Mouse (Mus musculus) forebrain, embryonic 10.5 days (tissue): ENCODE data around the gene Ovca2. TPM values are rescaled to one million over a fixed set of nuclear protein-coding genes. Genes with fewer than 3 reads are reported as not detected.
A peak's percentile ranks its signal among the peaks of the same experiment; 100 is the strongest.

Experiments
- DNase-seq: peaks from one replicate; pipeline ENCODE4 v3.0.0-alpha.2; 2017; ENCODE audit warnings: low spot score; ENCODE audit errors: extremely low spot score
- H3K27ac ChIP-seq: fragments of 300-500 bp; sonication (generic); 2 replicates; pipeline ENCODE4 v1.5.1; 2016; ENCODE audit warnings: mild to moderate bottlenecking
- H3K27me3 ChIP-seq: fragments of 300-500 bp; sonication (generic); 2 replicates; pipeline ENCODE4 v1.6.1; 2016; ENCODE audit warnings: mild to moderate bottlenecking; ENCODE audit not compliant: poor library complexity, severe bottlenecking
- H3K36me3 ChIP-seq: fragments of 300-500 bp; sonication (generic); replicated peaks from 2 replicates; pipeline ENCODE4 v1.6.1; 2016; ENCODE audit warnings: mild to moderate bottlenecking, moderate library complexity
- H3K4me1 ChIP-seq: fragments of 300-500 bp; sonication (generic); 2 replicates; pipeline ENCODE4 v1.6.1; 2016
- H3K4me3 ChIP-seq: fragments of 300-500 bp; sonication (generic); 2 replicates; pipeline ENCODE4 v1.5.1; 2016; ENCODE audit warnings: mild to moderate bottlenecking, moderate library complexity
- H3K9me3 ChIP-seq: fragments of 300-500 bp; sonication (generic); 2 replicates; pipeline ENCODE4 v1.6.1; 2016; ENCODE audit warnings: mild to moderate bottlenecking, moderate library complexity
- WGBS: fragments of 180-500 bp; shearing (Covaris S2); methylation state at CpG from one replicate; pipeline ENCODE4 v1.1.7; 2016; 5-methylcytosine and 5-hydroxymethylcytosine counted together
- polyA plus RNA-seq: library from polyadenylated mRNA; unstranded; fragments of >200 nt; fragmentation: Nextera tagmentation; extraction: Ambion mirVana; gene quantifications from 2 replicates; pipeline ENCODE4 v1.2.1, GENCODE M21; 2016

Gene Ovca2
- polyA plus RNA-seq, 1 experiment from 2014 or later: 33.6 TPM

DNA sequence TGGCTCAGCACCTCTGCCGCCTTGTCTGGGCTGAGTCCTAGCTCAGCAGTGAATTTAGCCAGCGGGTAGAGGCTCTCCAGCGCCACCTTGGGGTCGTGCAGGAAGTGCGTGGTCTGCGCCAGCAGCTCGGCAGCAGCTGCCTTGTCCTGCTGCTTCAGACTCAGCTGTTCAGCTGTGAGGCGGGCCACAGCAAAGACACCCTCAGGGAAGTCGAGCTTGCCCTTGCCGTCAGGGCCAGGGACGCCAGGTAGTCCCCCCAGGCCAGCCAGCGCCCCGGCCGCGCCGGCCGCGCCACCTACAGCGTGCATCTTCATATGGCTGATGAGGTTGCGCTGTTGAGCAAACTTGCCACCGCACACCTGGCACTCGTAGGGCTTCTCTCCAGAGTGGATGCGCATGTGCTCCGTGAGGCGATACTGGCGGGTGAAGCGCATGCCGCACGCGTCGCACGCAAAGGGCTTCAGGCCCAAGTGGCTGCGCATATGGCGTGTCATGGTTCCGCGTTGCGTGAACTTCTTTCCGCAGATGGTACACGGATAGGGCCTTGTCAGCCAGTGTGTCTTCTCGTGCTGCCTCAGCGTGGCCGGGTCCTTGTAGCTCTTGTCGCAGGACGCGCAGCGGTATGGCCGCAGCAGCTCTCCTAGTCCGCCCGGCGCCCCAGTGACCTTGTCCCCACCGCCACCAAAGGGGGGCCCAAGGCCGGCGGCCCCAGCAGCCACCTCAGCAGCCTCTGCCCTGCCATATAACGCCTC is 13.0 kb downstream of the Ovca2 start:
- Histone ChIP-seq H3K27me3 (peaks cover 85% of the 10 kb centered on the region), H3K27ac (0 out of 2 replicates have a peak overlapping the region, but pooled peaks have one; percentile 4), H3K36me3 (peaks cover 32% of the 10 kb centered on the region), H3K9me3 (no peaks in the 10 kb centered on the region), H3K4me1 (peaks cover 61% of the 10 kb centered on the region), H3K4me3 (peak overlapping the region; percentile 57)
- DNase-seq: peak; percentile 55
- 3% methylated on average over 54 of the region's 54 CpGs for WGBS

DNA sequence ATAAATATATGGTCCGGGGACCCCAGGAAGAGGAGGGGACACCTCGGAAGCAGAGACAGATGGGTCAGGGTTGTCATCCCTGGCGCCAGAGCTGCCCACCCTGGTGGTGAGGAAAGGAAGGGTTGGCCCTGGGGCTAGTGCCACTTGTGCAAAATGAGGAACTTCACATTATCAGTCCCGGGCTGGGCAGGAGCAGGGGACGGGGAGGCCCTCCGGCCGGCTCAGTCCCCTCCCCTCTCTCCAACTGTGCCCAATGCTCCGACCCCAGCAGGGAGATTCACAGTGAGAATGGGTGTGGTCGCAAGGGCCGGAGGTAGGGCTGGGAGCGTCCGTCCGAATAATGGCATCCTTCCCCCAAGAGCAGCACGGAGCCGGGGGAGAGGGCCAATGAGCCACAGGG is 13.9 kb downstream of the Ovca2 start:
- H3K4me1 ChIP-seq: peaks cover 52% of the 10 kb centered on the region
- no peak overlapping the region for H3K27ac ChIP-seq

DNA sequence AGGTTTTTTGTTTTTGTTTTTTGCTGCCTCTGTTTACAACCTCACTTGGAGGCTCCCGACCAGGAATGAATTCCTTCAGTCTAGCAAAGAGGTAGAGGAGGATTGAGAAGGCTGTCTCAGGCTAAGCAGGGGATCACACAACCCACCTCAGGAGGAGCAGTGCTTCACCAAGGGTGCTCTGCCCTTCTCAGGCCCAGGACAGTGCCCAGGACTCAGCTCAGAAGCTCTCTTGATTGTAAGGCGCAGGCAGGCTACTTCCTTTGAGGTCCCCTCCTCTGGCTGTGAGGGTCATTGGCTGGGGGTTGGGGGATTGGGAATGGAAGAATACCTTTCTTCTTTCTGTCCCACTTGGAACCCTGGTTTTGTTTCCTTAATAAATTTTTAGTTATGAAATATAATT is 14.6 kb downstream of the Ovca2 start:
- Histone ChIP-seq H3K27ac (no peak overlapping the region), H3K36me3 (peaks cover 48% of the 10 kb centered on the region), H3K4me1 (peaks cover 45% of the 10 kb centered on the region), H3K27me3 (peaks cover 69% of the 10 kb centered on the region), H3K4me3 (no peak overlapping the region), H3K9me3 (no peaks in the 10 kb centered on the region)
- DNase-seq: no peak
- 82% methylated on average over 2 of the region's 2 CpGs for WGBS

More for the DNA sequence above, 13.9 kb downstream of the Ovca2 start:
- H3K9me3 ChIP-seq: no peaks in the 10 kb centered on the region
- peaks cover 76% of the 10 kb centered on the region for H3K27me3 ChIP-seq
- 17% methylated on average over 15 of the region's 15 CpGs for WGBS
- peak overlapping the region; percentile 57; the same call in 1 of the 2 replicates for H3K4me3 ChIP-seq
- peaks cover 41% of the 10 kb centered on the region for H3K36me3 ChIP-seq
- DNase-seq: no peak

DNA sequence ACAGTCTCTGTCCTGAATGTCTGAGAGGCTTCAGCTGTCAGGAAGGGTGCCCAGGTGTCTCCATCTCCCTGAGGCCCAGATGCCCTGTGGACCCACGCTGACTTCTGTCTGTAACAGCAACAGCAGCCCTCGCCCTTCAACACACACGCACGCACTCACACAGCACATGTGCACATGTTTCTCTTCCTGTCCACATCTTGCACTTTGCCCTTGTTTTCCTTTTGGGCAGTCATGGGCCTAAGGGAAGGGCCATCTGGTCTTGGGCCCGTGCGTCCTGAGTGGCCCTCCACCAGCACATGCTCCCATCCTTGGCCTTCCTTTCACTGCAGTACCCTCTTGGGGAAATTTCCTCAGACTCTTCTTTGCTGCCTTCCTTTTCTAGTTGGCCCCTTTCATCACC is 15.3 kb downstream of the Ovca2 start:
- 77% methylated on average over 6 of the region's 6 CpGs for WGBS
- Histone ChIP-seq H3K27me3 (peaks cover 62% of the 10 kb centered on the region), H3K4me3 (no peak overlapping the region), H3K36me3 (peaks cover 54% of the 10 kb centered on the region), H3K27ac (no peak overlapping the region), H3K4me1 (peaks cover 39% of the 10 kb centered on the region), H3K9me3 (no peaks in the 10 kb centered on the region)
- DNase-seq: no peak

DNA sequence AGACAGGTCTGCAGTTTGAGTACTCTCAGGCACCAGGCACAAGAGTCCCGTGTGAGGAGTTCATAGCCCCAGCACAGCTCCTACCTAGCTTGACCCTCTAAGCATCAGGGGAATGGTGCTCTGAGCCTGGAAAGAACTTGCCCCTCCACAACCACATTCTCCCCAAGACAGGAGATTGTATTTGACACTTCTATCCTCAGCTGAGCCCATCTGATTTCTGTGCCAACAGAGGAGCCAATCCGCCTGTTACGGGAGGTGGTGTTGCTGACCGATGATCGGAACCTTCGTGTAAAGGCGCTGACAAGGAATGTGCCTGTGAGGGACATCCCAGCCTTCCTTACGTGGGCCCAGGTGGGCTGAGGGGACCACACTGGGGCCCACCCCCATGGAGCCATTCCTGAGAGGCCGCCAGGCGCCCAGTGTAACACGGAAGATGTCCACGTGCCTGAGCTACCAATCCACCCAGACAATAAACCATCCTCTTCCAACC is 16.0 kb downstream of the Ovca2 start:
- no peak for DNase-seq
- H3K27ac ChIP-seq: no peak overlapping the region
- H3K9me3 ChIP-seq: no peaks in the 10 kb centered on the region
- peaks cover 60% of the 10 kb centered on the region for H3K36me3 ChIP-seq
- H3K4me1 ChIP-seq: peaks cover 39% of the 10 kb centered on the region
- no peak overlapping the region for H3K4me3 ChIP-seq
- H3K27me3 ChIP-seq: peaks cover 55% of the 10 kb centered on the region
- 92% methylated on average over 12 of the region's 12 CpGs for WGBS

DNA sequence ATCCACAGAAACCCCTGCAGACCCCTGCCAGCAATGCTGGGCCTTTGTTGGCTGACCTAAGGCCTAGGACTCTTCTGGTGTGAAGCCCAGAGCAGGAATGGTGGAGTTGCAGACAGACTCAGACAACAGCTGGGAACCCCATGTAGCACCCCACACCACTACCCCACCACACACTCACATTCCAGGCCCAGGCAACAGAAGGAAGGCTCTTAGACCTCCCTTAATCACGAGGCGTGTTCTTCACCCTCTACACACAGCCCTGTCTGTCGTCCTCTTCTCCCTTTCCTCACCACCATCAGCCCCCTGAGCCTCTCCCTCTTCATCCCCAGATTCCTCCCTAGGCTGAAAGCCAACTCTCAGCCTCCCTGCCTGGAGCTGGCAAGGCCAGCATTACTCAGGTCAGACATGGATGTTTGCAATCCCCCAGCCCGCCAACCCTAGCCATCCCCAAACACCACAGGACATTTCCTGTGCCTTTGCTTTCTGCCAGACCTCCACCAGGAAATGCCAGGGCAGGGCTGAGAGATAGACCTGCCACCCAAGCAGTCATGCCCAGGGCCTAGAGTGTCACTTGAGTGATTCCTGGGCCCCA is 17.1 kb downstream of the Ovca2 start:
- WGBS: 84% methylated on average over 4 of the region's 4 CpGs
- peaks cover 66% of the 10 kb centered on the region for H3K36me3 ChIP-seq

DNA sequence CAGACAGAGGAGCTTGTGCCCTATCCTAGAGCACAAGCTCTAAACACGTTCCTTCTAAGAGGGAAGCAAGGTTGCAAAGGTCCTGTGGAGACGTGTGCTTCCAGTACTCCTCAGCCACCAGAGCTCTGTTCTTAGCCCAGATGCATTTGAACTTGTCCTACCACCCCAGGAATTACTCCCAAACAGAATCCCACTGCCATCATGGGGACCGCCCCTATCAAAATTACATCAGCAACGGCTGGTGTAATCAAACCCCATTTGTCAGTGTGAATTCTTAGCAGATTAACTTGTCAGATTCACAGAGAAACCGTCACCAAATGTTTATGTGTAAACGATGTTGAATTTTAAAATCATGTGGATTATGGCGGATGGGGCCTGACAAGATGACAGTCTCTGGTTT is 17.7 kb downstream of the Ovca2 start:
- WGBS: 90% methylated on average over 7 of the region's 7 CpGs
- H3K9me3 ChIP-seq: no peaks in the 10 kb centered on the region
- peaks cover 38% of the 10 kb centered on the region for H3K27me3 ChIP-seq
- peaks cover 35% of the 10 kb centered on the region for H3K4me1 ChIP-seq
- no peak for DNase-seq
- no peak overlapping the region for H3K27ac ChIP-seq
- H3K4me3 ChIP-seq: no peak overlapping the region
- peaks cover 71% of the 10 kb centered on the region for H3K36me3 ChIP-seq

More for the DNA sequence above, 17.1 kb downstream of the Ovca2 start:
- H3K4me1 ChIP-seq: peaks cover 35% of the 10 kb centered on the region
- H3K4me3 ChIP-seq: no peak overlapping the region
- H3K9me3 ChIP-seq: no peaks in the 10 kb centered on the region
- no peak overlapping the region for H3K27ac ChIP-seq
- H3K27me3 ChIP-seq: peaks cover 44% of the 10 kb centered on the region
- no peak for DNase-seq

DNA sequence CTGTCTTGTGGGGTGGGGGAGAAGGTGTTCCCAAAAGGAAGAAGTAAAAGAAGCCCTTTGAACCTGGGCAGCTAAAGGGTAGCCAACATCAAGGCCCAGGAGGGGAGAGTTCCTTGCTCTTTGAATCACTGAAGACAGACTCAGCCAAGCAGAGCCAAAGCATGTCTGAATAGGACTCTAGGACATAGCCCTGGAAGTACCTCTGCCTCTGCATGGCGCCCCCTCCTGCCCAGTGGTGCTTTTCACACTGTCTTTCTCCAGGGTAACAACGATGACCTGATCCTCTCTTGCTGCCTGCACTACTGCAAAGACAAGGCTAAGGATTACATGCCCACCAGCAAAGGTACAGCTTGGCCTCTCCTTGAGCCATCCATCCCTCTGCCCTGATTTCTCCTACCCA is 19.1 kb downstream of the Ovca2 start:
- Histone ChIP-seq H3K27ac (no peak overlapping the region), H3K4me3 (no peak overlapping the region), H3K27me3 (peaks cover 24% of the 10 kb centered on the region), H3K4me1 (peaks cover 24% of the 10 kb centered on the region), H3K36me3 (peaks cover 71% of the 10 kb centered on the region), H3K9me3 (no peaks in the 10 kb centered on the region)
- 54% methylated on average over 2 of the region's 2 CpGs for WGBS
- DNase-seq: no peak

DNA sequence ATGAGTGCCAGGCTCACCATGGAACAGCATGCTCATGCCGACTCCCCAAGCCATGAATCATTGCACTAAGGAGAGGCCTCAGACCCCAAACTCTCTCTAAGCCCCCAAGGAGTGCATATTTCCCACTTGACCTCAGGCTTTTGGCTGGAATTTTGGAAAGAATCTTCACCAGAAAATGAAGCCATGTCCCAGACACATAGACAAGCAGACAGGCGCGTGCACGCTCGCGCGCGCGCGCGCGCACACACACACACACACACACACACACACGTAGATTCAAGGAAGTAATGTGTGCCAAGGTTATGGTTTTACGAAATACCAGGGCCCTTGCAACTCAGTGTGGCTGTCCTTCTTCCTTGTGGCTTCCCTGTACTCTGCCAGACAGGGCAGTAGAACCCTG is 20.2 kb downstream of the Ovca2 start:
- Histone ChIP-seq H3K36me3 (peaks cover 73% of the 10 kb centered on the region), H3K27me3 (peaks cover 13% of the 10 kb centered on the region), H3K9me3 (no peaks in the 10 kb centered on the region), H3K4me1 (peaks cover 24% of the 10 kb centered on the region), H3K27ac (no peak overlapping the region), H3K4me3 (no peak overlapping the region)
- WGBS: 93% methylated on average over 14 of the region's 14 CpGs
- no peak for DNase-seq

DNA sequence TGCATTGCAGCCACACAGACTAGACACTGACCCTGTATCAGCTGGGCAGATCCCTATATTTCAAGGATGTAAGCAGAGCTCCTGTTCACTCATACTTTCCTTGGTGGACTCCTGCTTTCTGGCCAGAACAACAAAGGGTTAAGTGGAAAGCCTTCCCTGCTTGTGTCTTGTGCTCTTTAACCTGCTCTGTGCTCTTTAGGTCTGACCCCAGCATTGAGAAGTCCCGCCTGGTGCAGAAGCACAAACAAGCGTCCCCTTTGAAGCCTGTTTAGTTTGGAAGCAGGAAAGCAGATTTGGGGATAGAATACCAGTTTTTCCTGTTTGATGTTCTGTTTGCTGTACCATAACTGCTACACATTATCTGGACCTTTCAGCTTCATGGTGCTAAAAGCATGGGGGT is 20.7 kb downstream of the Ovca2 start:
- peaks cover 72% of the 10 kb centered on the region for H3K36me3 ChIP-seq
- H3K27ac ChIP-seq: no peak overlapping the region
- WGBS: 46% methylated on average over 2 of the region's 2 CpGs
- H3K4me3 ChIP-seq: no peak overlapping the region
- DNase-seq: no peak
- peaks cover 24% of the 10 kb centered on the region for H3K4me1 ChIP-seq
- H3K9me3 ChIP-seq: no peaks in the 10 kb centered on the region
- peaks cover 8% of the 10 kb centered on the region for H3K27me3 ChIP-seq

DNA sequence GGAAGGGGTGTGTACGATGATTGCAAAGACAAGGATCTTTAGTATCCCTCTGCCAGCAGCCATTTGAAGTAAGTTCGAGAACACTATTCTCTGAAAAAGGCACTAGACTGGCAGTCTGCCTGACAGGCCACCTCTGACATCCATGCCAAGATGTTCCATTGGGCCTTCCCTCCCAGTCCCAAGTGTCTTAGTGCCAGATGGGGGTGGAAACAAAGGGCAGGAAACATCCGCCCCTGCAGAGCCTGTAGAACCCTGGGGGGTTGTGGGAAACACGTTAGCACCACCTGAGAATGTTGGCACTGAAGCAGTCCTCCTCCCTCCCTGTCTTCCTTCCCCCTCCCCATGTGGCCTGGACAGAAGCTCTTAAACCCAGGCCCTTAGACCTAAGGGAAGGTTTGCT is 21.6 kb downstream of the Ovca2 start:
- no peak overlapping the region for H3K27ac ChIP-seq
- WGBS: 64% methylated on average over 4 of the region's 4 CpGs

DNA sequence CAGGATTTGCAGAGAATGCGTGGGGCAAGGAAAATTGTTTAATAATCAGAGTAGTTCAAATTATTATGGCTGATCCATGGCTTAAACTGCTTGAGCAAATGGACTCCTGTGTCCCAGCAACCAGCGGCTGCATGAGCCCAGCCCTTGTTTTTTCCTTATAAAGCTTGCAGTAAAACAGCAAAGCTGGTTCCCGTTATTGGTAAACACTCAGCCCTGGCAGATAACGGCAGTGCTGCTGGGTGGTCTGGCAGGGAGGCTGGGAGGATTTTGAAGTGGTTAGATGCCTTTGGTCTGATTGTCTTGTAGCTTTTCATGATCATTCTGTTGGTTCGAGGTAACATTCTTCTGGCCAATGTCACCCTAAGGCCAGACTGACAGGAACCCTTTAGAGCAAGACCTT is 22.2 kb downstream of the Ovca2 start:
- Histone ChIP-seq H3K27me3 (no peaks in the 10 kb centered on the region), H3K4me3 (no peak overlapping the region), H3K9me3 (no peaks in the 10 kb centered on the region), H3K27ac (peak overlapping the region; percentile 15; the same call in 1 of the 2 replicates), H3K36me3 (peaks cover 60% of the 10 kb centered on the region), H3K4me1 (peaks cover 24% of the 10 kb centered on the region)
- 73% methylated on average over 5 of the region's 5 CpGs for WGBS
- no peak for DNase-seq

More for the DNA sequence above, 21.6 kb downstream of the Ovca2 start:
- Histone ChIP-seq H3K27me3 (no peaks in the 10 kb centered on the region; the same call in 1 of the 2 replicates), H3K4me1 (peaks cover 24% of the 10 kb centered on the region), H3K36me3 (peaks cover 66% of the 10 kb centered on the region), H3K4me3 (no peak overlapping the region), H3K9me3 (no peaks in the 10 kb centered on the region)
- DNase-seq: no peak

DNA sequence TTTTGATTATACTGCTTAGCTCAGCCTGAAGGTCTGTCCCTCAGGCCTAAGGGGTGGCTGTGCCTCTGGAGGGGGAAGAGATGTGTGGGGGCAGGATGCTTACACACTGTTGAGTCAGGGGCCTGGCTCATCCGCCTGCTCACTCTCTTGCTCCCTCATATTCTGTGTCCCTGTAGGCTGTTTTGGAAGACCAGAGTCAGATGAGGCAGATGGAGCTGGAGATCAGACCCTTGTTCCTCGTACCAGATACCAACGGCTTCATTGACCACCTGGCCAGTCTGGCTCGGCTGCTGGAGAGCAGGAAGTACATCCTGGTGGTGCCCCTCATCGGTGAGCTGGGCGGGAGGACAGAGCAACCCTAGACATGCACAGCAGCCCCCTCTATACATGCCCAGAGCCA is 22.6 kb downstream of the Ovca2 start:
- Histone ChIP-seq H3K4me3 (no peak overlapping the region), H3K4me1 (peaks cover 24% of the 10 kb centered on the region), H3K36me3 (peaks cover 59% of the 10 kb centered on the region), H3K27ac (peak overlapping the region; percentile 15; the same call in 1 of the 2 replicates), H3K27me3 (no peaks in the 10 kb centered on the region), H3K9me3 (no peaks in the 10 kb centered on the region)
- DNase-seq: no peak
- WGBS: 86% methylated on average over 6 of the region's 6 CpGs
